Mouse (Mus musculus) heart, embryonic 16.5 days (tissue): Measurements from ENCODE around the gene Reps2. TPM values are rescaled to one million over a fixed set of nuclear protein-coding genes. Genes with fewer than 3 reads are reported as not detected.

Experiments
- ATAC-seq: fragments of 200-750 bp; cut with Nextera tagmentation; replicated peaks from 2 replicates; pipeline ENCODE4 v1.8.0; 2017; ENCODE audit warnings: moderate number of reproducible peaks; ENCODE audit not compliant: insufficient read depth, low FRiP score; ENCODE audit errors: extremely low read depth
- H3K27ac ChIP-seq: fragments of 300-500 bp; sonication (generic); 2 replicates; pipeline ENCODE4 v1.5.1; 2014; ENCODE audit warnings: mild to moderate bottlenecking, low read length, control low read depth, moderate library complexity
- H3K27me3 ChIP-seq: fragments of 300-500 bp; sonication (generic); 2 replicates; pipeline ENCODE4 v1.6.1; 2014; ENCODE audit warnings: low read length, mixed read lengths; ENCODE audit not compliant: control insufficient read depth, insufficient read depth
- H3K36me3 ChIP-seq: fragments of 300-500 bp; sonication (generic); 2 replicates; pipeline ENCODE4 v1.6.1; 2014; ENCODE audit not compliant: control insufficient read depth, insufficient read depth
- H3K4me1 ChIP-seq: fragments of 300-500 bp; sonication (generic); 2 replicates; pipeline ENCODE4 v1.6.1; 2014; ENCODE audit warnings: low read length, mixed read lengths; ENCODE audit not compliant: control insufficient read depth, insufficient read depth
- H3K4me2 ChIP-seq: fragments of 300-500 bp; sonication (generic); 2 replicates; pipeline ENCODE4 v1.6.1; 2014; ENCODE audit warnings: low read depth, mild to moderate bottlenecking, control low read depth, low read length
- H3K4me3 ChIP-seq: fragments of 300-500 bp; sonication (generic); 2 replicates; pipeline ENCODE4 v1.5.1; 2014; ENCODE audit warnings: mild to moderate bottlenecking, control low read depth, low read length
- H3K9ac ChIP-seq: fragments of 300-500 bp; sonication (generic); 2 replicates; pipeline ENCODE4 v1.6.1; 2014; ENCODE audit warnings: low read length, control low read depth
- H3K9me3 ChIP-seq: fragments of 300-500 bp; sonication (generic); replicated peaks from 2 replicates; pipeline ENCODE4 v1.6.1; 2016; ENCODE audit warnings: low read length; ENCODE audit not compliant: control insufficient read depth
- WGBS: fragments of 180-500 bp; shearing (Covaris S2); extraction: QIAGEN DNeasy Blood & Tissue Kit; methylation state at CpG from one replicate; pipeline ENCODE4 v1.1.7; 2014; 5-methylcytosine and 5-hydroxymethylcytosine counted together
- polyA plus RNA-seq: library from polyadenylated mRNA; unstranded; fragments of >200 nt; fragmentation: Nextera tagmentation; extraction: Ambion mirVana; gene quantifications from 2 replicates; pipeline ENCODE4 v1.2.1, GENCODE M21; 2015

Reps2 gene
- polyA plus RNA-seq, 1 experiment from 2014 or later: 0.18 TPM

DNA sequence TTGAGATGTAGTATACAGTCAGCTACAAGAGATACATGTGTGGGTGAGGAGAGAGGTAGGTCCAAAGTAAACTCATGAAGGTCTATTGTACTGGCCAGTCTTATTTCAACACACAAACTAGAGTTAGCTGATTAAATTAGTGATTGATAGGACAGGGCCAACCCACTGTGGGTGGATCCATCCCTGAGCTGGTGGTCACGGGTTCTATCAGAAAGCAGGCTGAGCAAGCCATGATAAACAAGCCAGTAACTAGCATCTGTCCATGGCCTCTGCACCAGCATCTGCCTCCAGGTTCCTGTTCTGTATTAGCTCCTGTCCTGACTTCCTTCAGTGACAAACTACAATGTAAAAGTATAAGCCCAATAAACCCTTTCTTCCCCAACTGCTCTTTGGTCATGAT lies 200.1 kb downstream of the Reps2 start:
- H3K9ac ChIP-seq: no peak overlapping the region

DNA sequence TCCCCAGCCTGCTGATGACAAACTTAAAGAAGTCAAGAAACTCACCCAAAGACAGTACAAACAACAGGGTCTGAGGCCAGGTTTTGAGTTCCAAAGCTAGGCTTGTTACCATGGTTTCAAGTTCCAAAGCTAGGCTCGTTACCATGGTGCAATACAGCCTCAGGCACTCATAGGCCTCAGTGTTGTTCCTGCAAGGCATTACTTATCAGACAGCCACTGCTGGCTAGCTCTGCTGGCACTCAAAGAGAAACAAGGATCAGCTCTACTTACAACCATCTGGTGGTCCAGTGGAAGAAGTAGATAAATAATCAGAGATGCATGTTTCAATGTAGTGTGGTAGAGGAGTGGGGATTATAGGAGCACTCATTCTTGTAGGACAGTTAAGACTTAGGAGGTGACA lies 200.5 kb downstream of the Reps2 start:
- Histone ChIP-seq H3K4me3 (no peak overlapping the region), H3K27me3 (peaks cover 2% of the 10 kb centered on the region; the same call in 1 of the 2 replicates), H3K4me1 (no peaks in the 10 kb centered on the region), H3K36me3 (no peaks in the 10 kb centered on the region), H3K9ac (no peak overlapping the region), H3K4me2 (no peak overlapping the region), H3K9me3 (no peaks in the 10 kb centered on the region), H3K27ac (no peak overlapping the region)
- no peak for ATAC-seq
- WGBS: 20% methylated on average over 1 of the region's 1 CpGs

More for the DNA sequence above, 200.1 kb downstream of the Reps2 start:
- no peaks in the 10 kb centered on the region for H3K4me1 ChIP-seq
- no peak for ATAC-seq
- no peaks in the 10 kb centered on the region for H3K9me3 ChIP-seq
- H3K4me2 ChIP-seq: no peak overlapping the region
- H3K27me3 ChIP-seq: peaks cover 2% of the 10 kb centered on the region; the same call in 1 of the 2 replicates
- 72% methylated on average over 1 of the region's 1 CpGs for WGBS
- H3K4me3 ChIP-seq: no peak overlapping the region
- no peak overlapping the region for H3K27ac ChIP-seq
- no peaks in the 10 kb centered on the region for H3K36me3 ChIP-seq

- H3K4me3 ChIP-seq: no peak overlapping the region
- H3K9me3 ChIP-seq: no peaks in the 10 kb centered on the region
- 63% methylated on average over 5 of the region's 5 CpGs for WGBS
- no peak overlapping the region for H3K27ac ChIP-seq
- H3K27me3 ChIP-seq: no peaks in the 10 kb centered on the region
- no peaks in the 10 kb centered on the region for H3K4me1 ChIP-seq
- no peaks in the 10 kb centered on the region for H3K36me3 ChIP-seq
- no peak for ATAC-seq
- no peak overlapping the region for H3K4me2 ChIP-seq
- H3K9ac ChIP-seq: no peak overlapping the region
Observed at GRCm38 (mm10) chrX:162432776-162433543, 210.5 kb downstream of the Reps2 start.

GRCm38 (mm10) chrX:162427698-162428097 lies 215.8 kb downstream of the Reps2 start:
- Histone ChIP-seq H3K27ac (no peak overlapping the region), H3K27me3 (no peaks in the 10 kb centered on the region), H3K9ac (no peak overlapping the region), H3K4me2 (no peak overlapping the region), H3K4me1 (no peaks in the 10 kb centered on the region), H3K9me3 (no peaks in the 10 kb centered on the region), H3K4me3 (no peak overlapping the region), H3K36me3 (no peaks in the 10 kb centered on the region)
- WGBS: 55% methylated on average over 2 of the region's 3 CpGs
- ATAC-seq: no peak

GRCm38 (mm10) chrX:162419431-162419830 lies 224.0 kb downstream of the Reps2 start:
- H3K9me3 ChIP-seq: no peaks in the 10 kb centered on the region
- H3K36me3 ChIP-seq: no peaks in the 10 kb centered on the region
- H3K4me3 ChIP-seq: no peak overlapping the region
- no peaks in the 10 kb centered on the region for H3K27me3 ChIP-seq
- no peaks in the 10 kb centered on the region for H3K4me1 ChIP-seq
- H3K4me2 ChIP-seq: no peak overlapping the region
- no peak overlapping the region for H3K9ac ChIP-seq
- WGBS: 58% methylated on average over 3 of the region's 3 CpGs
- H3K27ac ChIP-seq: no peak overlapping the region
- no peak for ATAC-seq

GRCm38 (mm10) chrX:162413124-162413523 lies 230.3 kb downstream of the Reps2 start:
- Histone ChIP-seq H3K4me3 (no peak overlapping the region), H3K9me3 (no peaks in the 10 kb centered on the region), H3K27me3 (no peaks in the 10 kb centered on the region), H3K36me3 (no peaks in the 10 kb centered on the region), H3K4me1 (no peaks in the 10 kb centered on the region), H3K4me2 (no peak overlapping the region), H3K9ac (no peak overlapping the region), H3K27ac (no peak overlapping the region)
- 76% methylated on average over 2 of the region's 2 CpGs for WGBS
- no peak for ATAC-seq

- H3K9ac ChIP-seq: no peak overlapping the region
- 86% methylated on average over 4 of the region's 4 CpGs for WGBS
- no peak overlapping the region for H3K27ac ChIP-seq
- H3K36me3 ChIP-seq: no peaks in the 10 kb centered on the region
- ATAC-seq: no peak
- no peaks in the 10 kb centered on the region for H3K4me1 ChIP-seq
- no peak overlapping the region for H3K4me3 ChIP-seq
- no peaks in the 10 kb centered on the region for H3K9me3 ChIP-seq
- no peak overlapping the region for H3K4me2 ChIP-seq
- H3K27me3 ChIP-seq: no peaks in the 10 kb centered on the region
Observed at GRCm38 (mm10) chrX:162407291-162407690, 236.2 kb downstream of the Reps2 start.

GRCm38 (mm10) chrX:162402487-162402886 lies 241.0 kb downstream of the Reps2 start:
- no peak for ATAC-seq
- no peak overlapping the region for H3K9ac ChIP-seq
- no peaks in the 10 kb centered on the region for H3K36me3 ChIP-seq
- no peak overlapping the region for H3K4me2 ChIP-seq
- H3K4me3 ChIP-seq: no peak overlapping the region
- 62% methylated on average over 3 of the region's 3 CpGs for WGBS
- no peak overlapping the region for H3K27ac ChIP-seq
- no peaks in the 10 kb centered on the region for H3K4me1 ChIP-seq
- no peaks in the 10 kb centered on the region; the same call in 1 of the 2 replicates for H3K27me3 ChIP-seq
- no peaks in the 10 kb centered on the region for H3K9me3 ChIP-seq

DNA sequence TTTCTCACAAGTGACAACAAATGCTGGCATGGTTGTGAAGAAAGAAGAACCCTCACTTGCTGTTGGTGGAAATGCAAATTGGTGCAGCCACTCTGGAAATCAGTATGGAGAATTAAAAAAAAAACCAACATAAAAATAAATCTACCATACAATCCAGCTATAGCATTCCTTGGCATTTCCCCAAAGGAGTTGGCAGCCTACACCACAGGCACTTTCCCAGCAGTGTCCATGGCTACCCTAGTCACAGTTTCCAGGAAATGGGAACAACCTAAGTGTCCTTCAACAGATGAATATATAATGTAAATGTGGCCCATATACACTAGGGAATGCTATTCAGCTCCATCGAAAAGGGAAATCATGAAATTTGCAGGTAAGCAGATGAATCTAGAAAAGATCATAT lies 262.7 kb downstream of the Reps2 start:
- no peak for ATAC-seq
- Histone ChIP-seq H3K4me1 (no peaks in the 10 kb centered on the region), H3K4me2 (no peak overlapping the region), H3K27ac (no peak overlapping the region), H3K27me3 (no peaks in the 10 kb centered on the region), H3K9ac (no peak overlapping the region), H3K36me3 (no peaks in the 10 kb centered on the region), H3K4me3 (no peak overlapping the region), H3K9me3 (no peaks in the 10 kb centered on the region)
- WGBS: 87% methylated on average over 1 of the region's 1 CpGs
